ENCODE assay signal across 13 mouse cellular contexts in genomic region chr6:148786186-148786585, GRCm38 (mm10).
"Had no signal": no experiment of that assay in that cellular context is flagged by ENCODE, and none has a peak within 500 bp of the region (broad histone marks: within the 10 kb centered on the region; RNA-seq: fewer than 3 reads in every experiment).

No protein-coding gene starts in this region.

- DNase-seq: kidney, postnatal 14 days; kidney, postnatal 4 days; layer of hippocampus, postnatal 36 days; liver, embryonic 13.5 days; lung, adult 2 months; lung, postnatal 14 days; lung, postnatal 4 days; midbrain, embryonic 14.5 days; thymus, adult 18-20 months; thymus, postnatal 36 days had no signal

- H3K4me3 ChIP-seq: layer of hippocampus, adult 2 months; left cerebral cortex, adult 2 months; liver, embryonic 13.5 days had no signal

- H3K4me2 ChIP-seq: liver, embryonic 13.5 days; midbrain, embryonic 11.5 days had no signal

- H3K27ac ChIP-seq: layer of hippocampus, adult 2 months; left cerebral cortex, adult 2 months; liver, embryonic 13.5 days had no signal

- H3K9me3 ChIP-seq: liver, embryonic 13.5 days had no signal

- H3K4me1 ChIP-seq: liver, embryonic 13.5 days had no signal

- H3K27me3 ChIP-seq: liver, embryonic 13.5 days had no signal

- H3K9ac ChIP-seq: liver, embryonic 13.5 days had no signal
